Mouse (Mus musculus) thymus, postnatal 10 days (tissue): Measurements from ENCODE around the gene Npcd.
"Not testable (repeated sequence)": the region's sequence is repeated elsewhere in the genome, so short reads cannot be mapped to it uniquely, and the experiment has no call there.

ENCODE experiments used
- DNase-seq, 2 experiments: peaks; one replicate each; pipeline ENCODE4 v3.0.0; 2021; ENCODE audit warnings: low spot score in 2 of 2

The Npcd gene

DNA sequence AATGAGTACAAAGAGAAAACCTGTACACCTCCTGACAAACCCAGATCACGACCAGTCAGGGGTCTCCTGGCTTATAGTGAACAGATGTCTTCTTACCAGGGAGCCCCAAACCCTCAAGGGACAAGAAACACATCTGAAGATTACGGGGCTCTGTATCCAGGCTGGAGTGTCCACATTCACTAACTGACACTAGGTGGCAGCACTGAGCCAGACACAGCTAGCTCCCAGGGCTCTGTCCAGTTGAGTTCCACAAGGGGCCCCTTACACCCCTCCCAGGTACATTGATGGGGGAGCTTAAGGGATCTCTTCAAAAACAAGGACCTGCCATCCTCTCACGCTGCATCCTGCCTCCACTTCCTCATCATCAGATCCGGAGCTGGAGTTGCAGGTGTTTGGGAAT is 3.6 kb downstream of the Npcd start:
- DNase-seq: peak; percentile 34 to 83

DNA sequence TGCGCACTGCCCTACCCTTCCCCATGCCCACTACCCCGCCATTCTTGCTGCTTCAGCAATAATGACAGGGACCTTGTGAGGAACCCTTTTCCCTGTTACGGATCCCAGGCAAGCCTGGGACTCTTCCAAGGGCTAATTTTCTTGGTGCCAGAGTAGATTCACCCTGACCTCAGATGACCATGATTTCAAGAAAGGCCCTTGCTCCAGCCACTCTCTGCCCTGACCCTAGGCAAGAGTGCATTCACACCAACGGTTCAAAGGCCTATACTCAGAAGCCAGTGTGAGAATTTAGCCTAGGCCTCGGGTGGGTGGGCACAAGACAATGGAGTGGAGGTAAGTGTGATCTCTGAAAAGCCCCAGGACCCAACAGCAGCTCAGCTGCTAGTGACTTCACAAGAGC is 4.6 kb downstream of the Npcd start:
- DNase-seq: no peak

DNA sequence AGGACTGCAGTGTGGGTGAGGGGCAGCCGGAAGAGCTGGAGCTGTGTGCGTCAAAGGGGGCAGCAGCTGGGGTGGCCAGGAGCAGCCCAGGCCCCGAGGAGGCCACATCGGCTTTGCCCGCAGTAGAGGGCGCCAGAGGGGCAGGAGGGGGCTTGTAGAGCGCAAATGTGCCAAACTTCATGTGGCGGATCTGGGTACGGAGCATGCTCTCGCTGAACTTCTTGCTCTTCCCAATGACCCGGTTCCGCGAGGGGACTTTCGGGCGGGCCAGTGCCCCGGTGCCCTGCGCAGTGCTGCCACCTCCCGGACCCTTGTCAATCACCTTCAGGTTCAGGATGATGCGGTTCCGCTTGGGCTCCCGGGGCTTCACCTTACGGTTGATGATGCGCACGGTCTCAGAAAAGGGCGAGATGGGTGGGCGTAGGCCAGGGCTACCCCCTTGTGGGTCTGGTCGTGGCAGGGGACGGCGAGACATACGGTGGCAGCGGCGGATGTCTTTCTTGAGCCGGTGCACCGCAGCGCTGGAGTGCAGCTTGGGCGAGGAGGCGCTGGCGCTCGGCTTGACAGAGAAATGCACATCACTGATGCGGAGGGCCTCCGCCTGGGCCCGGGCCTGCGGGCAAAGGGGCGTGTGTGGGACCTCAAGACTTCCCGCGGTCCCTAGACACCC is 5.5 kb downstream of the Npcd start:
- DNase-seq: peak in 1 of 2 experiments; percentile 12

DNA sequence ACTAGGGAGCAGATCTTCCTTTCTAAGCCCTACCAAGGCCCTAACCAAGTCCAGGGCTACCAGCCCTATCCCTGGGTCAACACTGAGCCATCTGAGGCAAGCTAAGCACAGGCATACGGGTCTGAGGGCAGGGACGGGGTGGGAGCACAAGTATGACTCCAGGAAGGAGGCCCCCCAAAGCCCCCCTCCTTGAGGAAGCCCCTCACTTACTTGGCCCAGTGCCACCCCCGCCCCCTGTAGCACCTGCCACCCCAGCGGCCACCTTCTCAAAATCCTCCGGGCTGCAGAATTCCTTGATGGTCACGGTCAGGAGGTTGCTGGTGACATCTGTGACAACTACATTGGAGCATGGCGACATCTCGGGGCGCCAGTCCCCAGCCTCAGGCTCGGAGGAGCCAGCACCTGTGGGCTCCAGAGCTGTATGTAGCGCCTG is 6.2 kb downstream of the Npcd start:
- no peak for DNase-seq

DNA sequence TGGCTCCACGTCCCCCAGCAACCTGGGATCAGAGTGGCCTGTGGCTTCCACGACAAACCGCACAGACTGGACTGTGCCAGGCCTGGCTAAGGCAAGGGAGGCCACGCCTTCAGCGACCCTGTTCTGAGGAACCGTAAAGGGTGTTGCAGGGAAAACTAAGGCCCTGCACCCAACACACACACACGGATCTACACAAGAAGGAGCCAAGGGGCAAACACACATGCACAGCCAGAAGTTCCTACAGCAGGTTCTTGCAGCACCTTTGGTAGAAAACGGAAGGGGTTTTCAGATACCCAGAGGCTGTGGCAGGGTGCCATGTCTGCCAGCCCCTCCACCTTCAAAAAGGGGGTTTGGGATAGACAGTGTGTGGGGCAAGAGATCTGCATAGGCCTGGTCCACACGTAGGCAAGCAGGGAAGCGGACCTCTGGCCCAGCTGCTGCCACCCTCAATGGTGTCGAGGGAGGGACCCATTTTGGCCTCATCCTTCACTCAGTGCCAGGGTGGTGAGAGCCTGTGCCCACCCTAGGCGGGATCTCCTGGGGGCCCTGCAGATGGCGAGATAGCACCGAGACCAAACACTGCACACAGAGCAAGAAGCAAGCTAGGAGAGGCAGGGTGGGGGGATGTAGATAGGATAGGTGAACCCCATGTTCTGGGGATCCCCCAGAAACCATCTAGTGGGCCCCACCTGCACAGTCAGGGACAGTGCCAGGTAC is 6.8 kb downstream of the Npcd start:
- DNase-seq: no peak

DNA sequence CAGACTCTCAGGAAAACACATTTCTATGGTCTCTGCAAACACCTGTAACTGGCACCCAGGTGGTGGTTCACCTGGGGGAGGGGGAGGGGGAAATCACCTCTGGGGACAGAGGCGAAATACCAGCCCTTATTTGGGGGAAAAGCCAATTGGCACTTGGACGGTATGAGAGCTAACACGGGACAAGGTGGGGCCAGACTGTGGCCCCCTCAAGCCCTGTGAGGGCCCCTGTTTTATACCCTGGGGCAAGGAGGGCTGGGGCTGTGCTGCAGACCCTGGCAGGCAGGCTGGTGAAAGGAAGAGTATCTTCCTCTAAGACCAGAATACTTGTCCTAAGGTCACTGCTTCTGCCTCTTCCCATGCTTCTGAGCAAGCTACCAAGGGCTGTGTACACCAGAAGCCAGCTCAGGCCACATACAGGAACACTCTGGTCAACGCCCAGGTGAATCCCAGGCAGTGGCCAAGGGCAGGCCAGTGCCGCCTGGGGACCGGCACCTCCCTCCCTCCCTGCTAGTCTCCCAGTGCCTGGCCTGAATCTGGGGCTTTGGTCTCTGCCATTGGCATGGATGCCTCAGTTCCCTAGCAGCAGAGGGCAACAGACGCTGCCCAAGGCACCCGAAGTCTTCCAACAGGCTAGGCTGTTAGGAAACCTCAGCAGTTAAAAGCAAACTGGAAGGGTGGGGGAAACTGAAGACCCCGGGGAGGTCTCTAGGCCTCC is 7.7 kb downstream of the Npcd start:
- no peak for DNase-seq

DNA sequence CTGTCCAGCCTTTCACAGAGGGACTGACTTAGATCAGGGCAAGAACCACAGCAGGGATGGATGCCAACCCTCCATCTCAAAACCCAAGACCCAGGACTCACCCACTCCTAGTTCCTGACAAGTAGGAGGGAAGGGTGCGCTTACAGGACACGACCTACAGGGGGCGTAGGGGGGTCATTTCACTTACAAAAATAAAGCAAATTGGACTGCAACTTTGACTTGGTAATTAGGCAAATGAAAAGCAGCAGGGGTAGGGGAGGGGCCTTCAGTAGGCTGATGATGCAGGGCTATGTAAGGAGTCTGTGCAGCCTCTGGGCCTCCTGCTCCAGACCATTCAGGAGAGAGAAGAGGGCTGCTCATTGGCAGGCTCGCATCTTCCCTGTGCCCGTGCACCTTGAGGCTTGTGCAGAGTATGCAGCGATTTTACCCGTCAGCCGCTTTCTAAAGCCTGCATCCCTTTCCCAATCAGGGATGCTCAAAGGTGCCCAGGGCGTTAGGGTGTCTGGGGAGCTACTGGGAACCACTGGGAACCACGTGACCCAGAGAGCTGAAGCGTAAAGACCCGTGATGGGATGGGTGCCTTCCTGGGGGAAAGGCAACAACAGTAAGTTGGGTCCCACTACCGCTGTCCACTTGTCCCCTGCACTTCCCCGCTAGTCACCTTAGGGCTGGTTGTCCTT is 8.8 kb downstream of the Npcd start:
- DNase-seq: no peak

DNA sequence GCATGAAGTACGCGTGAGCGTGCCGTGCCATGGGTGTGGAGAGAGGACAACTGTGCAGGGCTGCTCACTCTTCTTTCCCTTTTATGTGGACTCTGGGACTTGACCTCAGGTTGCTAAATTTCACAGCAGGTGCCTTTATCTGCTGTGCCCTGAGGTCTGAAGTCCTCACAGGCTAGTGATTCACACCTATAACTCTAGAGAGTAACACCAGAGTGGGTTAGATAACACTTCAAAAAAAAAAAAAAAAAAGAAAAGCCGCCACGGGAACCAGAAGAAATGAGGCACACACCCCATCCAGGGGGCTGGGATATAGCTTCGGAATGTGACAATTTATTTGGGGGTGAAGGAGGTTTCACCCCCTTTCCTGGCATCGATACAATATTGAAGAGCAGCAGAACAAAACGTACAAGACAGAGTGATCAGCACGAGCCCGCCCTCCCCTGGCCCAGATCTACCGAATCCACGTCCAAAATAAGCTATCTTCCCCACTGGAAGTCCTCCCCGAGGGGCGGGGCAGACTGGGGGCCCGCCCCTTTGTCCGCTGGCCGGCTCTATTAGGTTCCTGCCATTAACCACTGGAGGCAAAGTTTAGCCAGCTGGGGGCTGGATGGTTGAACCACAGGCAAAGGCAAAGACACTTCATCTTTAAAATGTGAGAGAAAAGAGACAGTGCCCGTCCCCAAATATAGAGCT is 10.3 kb downstream of the Npcd start:
- no peak for DNase-seq

DNA sequence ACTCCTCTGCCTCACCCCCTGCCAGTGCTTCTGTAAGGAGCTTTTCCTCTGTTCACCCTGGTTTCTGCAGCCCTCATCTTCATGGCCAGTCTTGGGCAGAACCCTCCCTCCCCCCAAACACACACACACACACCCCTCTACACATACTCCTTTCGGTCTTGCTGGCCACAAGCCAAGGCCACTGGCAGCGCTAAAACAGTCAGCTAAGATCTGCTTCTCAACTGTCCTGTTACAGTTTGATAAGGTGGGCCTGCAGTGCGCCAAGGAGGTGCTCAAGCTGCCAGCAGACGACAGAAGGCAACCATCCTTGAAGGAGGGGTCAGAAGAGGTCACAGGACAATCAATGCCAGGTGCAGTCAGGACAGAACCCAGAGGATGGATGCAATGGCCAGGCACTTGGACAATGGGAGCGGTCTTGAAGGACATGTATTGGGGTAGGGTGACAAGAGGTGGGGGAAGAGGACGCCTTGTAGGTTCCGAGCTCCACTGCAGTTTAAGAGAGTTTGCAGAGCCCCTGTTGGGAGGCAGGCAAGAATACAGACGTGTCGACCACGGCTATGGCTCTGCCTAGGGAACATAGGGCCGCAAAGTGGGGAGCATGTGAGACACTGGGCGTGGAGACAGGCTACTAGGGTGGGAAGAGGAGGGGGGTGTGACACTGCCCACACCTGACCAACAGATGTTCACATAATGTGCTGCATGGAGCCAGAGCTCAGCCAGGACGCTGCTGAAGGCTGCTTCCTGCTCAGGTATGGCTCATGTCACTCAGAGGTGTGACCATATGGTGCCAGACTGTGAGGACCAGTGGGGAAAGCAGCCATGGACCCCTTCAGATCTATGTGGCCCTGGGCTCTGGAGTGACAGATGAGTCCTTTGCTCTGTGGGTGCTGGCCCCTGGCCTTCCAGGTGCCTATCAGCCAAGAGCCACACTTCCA is 11.5 kb downstream of the Npcd start:
- DNase-seq: no peak

DNA sequence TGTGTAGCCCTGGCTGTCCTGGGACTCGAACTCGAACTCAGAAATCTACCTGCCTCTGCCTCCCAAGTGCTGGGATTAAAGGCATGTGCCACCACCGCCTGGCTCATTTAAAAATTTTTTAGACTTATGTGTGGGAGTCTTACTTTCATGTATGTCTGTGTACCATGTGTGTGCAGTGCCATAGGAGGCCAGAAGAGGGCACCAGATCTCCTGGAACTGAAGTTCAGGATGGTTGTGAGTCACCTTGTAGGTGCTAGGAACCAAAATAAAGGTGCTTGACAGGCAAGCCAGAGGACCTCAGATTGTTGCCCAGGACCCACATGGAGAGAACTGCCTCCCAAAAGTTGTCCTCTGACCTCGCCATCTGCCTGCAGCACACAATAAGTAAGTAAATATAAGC is 15.7 kb downstream of the Npcd start:
- DNase-seq: no peak

DNA sequence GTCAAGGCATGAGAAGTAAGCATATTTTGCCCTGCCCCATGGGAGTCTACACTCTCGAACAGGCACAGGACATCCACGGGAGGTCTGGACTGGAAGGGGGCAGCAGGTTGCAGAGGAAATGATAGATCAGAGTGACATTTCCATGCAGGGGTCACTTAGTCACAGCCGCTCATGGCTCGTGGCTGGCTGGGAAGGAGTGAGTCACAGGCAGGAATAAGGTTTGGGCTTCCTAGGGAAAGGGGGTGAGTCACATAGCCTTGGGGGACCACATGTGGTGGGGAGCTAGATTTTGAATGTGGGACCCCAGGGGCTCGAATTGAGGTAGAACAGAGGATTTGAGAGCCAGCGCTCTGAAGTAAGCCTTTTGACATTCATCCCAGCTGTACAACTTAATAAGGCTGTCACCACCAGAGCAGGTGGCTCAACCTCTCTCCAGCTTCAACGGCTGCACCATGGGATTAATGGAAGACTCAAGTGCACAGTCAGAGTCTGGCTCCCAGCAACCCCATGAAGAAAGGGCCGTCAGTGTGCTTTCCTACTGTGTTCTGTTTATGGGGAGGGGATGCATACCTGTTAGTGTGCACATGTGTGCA is 20.3 kb downstream of the Npcd start:
- no peak for DNase-seq

DNA sequence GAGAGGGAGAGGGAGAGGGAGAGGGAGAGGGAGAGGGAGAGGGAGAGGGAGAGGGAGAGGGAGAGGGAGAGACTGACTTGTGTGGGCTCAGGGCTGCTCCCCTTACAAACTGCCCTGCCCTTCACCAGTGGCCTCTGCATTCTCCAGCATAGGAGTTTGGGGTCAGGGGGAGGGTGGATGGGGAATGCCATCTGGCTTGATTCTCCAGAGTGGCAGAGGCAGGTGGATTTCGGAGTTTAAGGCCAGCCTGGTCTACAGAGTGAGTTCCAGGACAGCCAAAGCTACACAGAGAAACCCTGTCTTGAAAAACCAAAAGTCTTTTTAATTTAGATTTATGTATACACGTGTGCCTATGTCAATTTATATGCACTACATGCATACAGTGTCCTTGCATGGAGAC is 21.2 kb downstream of the Npcd start:
- DNase-seq: not testable (repeated sequence)

DNA sequence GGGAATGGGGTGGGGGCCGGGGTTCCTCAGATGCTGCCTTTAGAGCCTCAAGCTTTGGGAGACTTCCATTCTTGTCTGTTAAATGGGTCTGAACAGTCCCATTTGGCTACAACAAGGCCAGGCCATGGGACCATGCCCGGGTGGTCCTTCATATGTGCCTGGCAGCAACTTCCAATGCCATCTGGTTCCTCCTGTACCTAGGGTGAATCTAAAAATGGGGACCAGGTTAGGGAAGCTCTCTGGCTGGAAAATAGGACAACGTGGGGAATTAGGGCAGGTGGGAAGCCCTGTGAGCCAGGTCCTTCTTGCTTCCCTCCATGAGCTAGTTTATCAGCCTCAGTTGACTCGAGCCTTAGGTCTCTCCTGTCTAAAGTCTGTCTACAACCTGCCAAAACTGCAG is 23.0 kb downstream of the Npcd start:
- no peak for DNase-seq

DNA sequence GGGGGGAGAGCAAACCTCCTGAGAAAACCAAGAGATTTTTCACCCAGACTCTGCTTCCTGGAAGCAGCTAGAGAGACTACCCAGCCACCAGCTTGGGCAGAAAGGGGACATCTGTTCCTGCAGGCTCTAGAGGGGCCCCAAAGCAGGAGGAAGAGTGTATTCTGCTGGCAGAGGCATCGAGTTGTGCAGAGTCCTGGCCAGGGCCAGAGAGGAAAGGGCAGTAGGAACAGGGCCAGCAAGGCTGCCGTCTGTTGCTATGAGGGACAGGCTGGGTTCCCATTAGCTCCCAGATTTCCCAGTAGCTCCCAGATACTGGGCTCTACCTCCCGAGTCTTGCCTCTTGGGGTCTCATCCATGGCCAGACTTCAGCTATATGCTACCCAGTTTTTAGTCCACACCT is 24.0 kb downstream of the Npcd start:
- DNase-seq: no peak

DNA sequence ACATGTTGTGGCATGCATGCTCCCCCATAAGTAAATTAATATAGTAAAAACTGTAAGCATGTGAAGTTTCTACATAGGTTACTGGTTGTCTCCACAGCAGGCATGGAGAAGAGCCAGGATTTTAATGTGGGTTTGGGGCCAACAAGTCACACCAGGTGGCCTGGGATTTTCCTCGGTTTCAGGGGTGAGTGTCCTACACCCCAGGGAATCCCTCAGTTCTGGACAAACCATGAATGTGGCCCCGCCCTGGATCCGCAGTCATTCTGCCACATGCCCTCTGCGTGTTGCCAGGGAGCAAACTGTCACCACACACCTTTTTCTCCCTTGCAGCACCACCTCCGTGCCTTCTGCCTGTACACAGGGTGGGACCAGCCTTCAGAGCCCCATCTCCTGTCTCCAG is 25.4 kb downstream of the Npcd start:
- no peak for DNase-seq

DNA sequence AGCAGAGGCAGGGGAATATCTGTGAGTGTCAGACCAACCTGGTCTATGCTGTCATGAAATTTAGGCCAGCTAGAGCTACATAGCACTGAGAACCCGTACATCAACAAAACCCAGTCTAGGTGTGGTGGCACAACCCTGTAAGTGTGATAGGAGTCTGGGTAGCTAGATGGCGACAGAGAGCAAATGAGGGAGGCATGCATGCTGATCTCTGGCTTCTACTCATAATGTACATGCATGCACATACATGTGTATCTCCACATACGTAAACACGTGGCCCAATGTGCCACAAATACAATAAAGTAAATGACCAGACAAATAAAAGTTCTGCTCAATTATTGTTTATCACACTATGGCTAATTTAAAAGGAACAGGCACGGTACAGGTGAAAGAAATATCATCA is 25.9 kb downstream of the Npcd start:
- DNase-seq: peak; percentile 14 to 59

DNA sequence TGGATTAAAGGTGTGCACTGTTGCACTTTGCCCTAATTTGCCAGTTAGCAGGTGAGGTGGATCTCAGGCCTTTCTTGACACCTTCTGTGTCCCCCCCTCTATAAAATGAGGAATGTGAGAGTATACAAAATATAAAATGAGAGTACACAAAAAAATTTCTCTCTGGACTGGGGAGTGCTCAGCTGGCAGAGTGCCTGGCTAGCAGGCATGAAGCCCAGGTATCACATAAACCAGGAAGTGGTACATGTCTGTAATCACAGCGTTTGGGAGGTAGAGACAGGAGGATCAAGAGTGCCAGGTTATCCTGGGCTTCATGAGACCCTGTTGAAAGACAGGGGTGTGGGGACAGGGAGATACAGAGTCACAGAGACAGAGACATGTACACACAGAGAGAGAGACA is 27.0 kb downstream of the Npcd start:
- DNase-seq: no peak

DNA sequence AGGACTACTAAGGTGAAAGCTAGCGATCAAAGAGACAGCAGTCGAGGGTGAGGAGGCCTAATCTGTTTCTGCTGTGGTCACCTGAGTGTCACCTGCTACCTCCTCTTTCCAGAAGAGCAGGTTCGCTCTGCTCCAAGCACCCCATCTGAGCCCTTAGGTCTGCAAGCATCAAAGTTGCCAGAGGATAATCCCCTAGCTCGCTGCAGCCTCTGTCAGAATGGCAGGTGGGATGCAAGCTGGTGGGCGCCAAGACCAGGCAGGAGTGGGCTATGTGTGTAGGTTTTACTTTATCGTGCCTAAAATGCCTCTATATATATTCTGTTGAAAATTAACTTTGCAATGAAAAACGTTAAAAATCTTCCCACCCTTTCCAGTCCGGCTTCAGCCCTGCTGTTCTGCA is 28.8 kb downstream of the Npcd start:
- DNase-seq: no peak

DNA sequence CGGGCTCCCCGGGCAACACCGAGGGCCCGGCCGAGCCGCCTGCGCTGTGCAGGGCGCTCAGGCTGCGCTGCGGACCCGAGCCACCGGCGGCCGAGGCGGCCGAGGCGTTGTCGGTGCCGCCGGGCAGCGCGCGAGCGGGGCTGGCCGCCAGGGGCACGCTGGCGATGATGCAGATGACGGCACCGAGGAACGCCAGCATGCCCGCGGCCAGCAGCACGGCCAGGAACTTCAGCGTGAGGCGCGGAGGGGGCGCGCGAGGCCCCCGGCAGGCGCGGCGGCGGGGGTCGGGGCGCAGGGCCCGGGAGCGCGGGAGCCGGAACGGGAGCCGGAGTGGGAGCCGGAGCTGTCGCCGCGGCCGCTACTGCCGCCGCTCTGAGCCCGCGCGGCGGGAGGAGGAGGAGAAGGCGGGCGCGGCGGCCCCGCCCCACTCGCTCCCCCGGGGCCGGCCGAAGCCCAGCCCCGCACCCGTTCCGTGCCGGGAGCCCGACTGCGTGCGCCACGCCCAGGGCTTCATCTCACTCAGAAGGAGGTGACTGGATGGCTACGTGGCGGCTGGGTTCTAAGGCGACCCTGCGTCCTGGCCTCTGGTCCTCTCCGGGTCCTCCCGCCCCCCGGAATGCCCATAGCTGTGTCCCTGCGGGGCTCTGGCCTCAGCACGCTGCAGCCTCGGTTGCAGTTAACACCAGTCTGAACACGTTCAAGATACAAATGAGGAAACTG is 29.5 kb downstream of the Npcd start, which contains the start of gene Nptxr:
TSS of gene Nptxr (minus strand) at position 415 of the 720 bp plus-strand sequence.
- no peak for DNase-seq
